ENCODE assay signal across 8 mouse cellular contexts in genomic region chr6:89361418-89362280, GRCm38 (mm10). TPM values are rescaled to one million over a fixed set of nuclear protein-coding genes. Genes with fewer than 3 reads are reported as not detected.
DNase-seq lines count a peak whose midpoint lies in the region; ATAC-seq and TF ChIP-seq lines count a peak whose summit lies in the region.

No protein-coding gene starts in this region.

- H3K4me1 ChIP-seq in cortical plate, adult 2 months (ENCODE audit: control insufficient read depth, insufficient read depth, low read length): peaks cover 9% of the 10 kb centered on the region
- H3K4me1 ChIP-seq in heart, embryonic 15.5 days (replicated peaks): peaks cover 40% of the 10 kb centered on the region

- H3K27me3 ChIP-seq in heart, embryonic 15.5 days: peaks cover 14% of the 10 kb centered on the region; the same call in 1 of the 2 replicates

- no peak for TF ChIP-seq POLR2A in cortical plate, adult 2 months (IDR thresholded peaks at IDR 0.05; ENCODE audit: extremely low read depth, insufficient read depth, low read length)

- peaks cover 5% of the 10 kb centered on the region; the same call in 1 of the 2 replicates for H3K36me3 ChIP-seq in heart, embryonic 15.5 days

- peak overlapping the region; percentile 99 for H3K9ac ChIP-seq in heart, embryonic 15.5 days

- TF ChIP-seq CTCF in cortical plate, adult 2 months (IDR thresholded peaks at IDR 0.05; ENCODE audit: extremely low read depth, insufficient read depth, low read length): no peak

- H3K27ac ChIP-seq in cortical plate, adult 2 months (ENCODE audit: insufficient read depth, low read length): peak overlapping the region; percentile 50; the same call in 1 of the 2 replicates
- H3K27ac ChIP-seq in heart, embryonic 15.5 days: peak overlapping the region; percentile 79

- under 1% methylated on average over 73 of the region's 80 CpGs for WGBS in heart, embryonic 15.5 days

- H3K4me3 ChIP-seq in cortical plate, adult 2 months (ENCODE audit: insufficient read depth, low read length): peak overlapping the region; percentile 38
- H3K4me3 ChIP-seq in heart, embryonic 15.5 days: peak overlapping the region; percentile 94

- peak overlapping the region; percentile 99 for H3K4me2 ChIP-seq in heart, embryonic 15.5 days

- no peaks in the 10 kb centered on the region for H3K9me3 ChIP-seq in heart, embryonic 15.5 days (replicated peaks)

- peak; percentile 69 for DNase-seq in NIH3T3 (ENCODE audit: low read depth)
- peak; percentile 76 for DNase-seq in kidney, postnatal 10 days
- peak; percentile 55 for DNase-seq in mesoderm, embryonic 11.5 days (ENCODE audit: low read depth, low spot score)
- peak; percentile 24 for DNase-seq in thymus, postnatal 0 days (ENCODE audit: low spot score)
- no peak for DNase-seq in right cerebral cortex, adult 2 months (ENCODE audit: low spot score in 2 of 2)

- ATAC-seq in CD4-positive, CD25-positive, alpha-beta regulatory T cell, adult 4 months: peak; percentile 38
- ATAC-seq in heart, embryonic 15.5 days (replicated peaks; ENCODE audit: insufficient number of reproducible peaks, insufficient read depth, low FRiP score, low read depth): peak; percentile 32

RNA-seq across cellular contexts. Expression of gene Plxna1, which starts 0.8 kb away (rescaled TPM):
- 1 to 10 TPM in 1 of 2 experiments, under 1 TPM in 1; 0.90 to 1.8 TPM for polyA plus RNA-seq in CD4-positive, CD25-positive, alpha-beta regulatory T cell, adult 4 months (2017; shearing (Covaris generic))
- 42.8 and 47.0 TPM in 2 replicates for polyA plus RNA-seq in cortical plate, adult 2 months (2012; rRNA removed)
- 10.0 and 13.4 TPM in 2 replicates for polyA plus RNA-seq in heart, embryonic 15.5 days (2015; fragmentation: Nextera tagmentation; extraction: Ambion mirVana)
- 9.8 and 11.1 TPM in 2 replicates for polyA plus RNA-seq in thymus, postnatal 0 days (2015; fragmentation: Nextera tagmentation; extraction: Ambion mirVana)

Comparison
In these comparisons a context has a peak if more than half of its experiments do, and no peak if none do; other contexts are left out.
1. DNase-seq: peak in NIH3T3 (single experiment), kidney, postnatal 10 days (single experiment), mesoderm, embryonic 11.5 days (single experiment) and thymus, postnatal 0 days (single experiment); none in right cerebral cortex, adult 2 months (0 of 2).